Mouse (Mus musculus) liver, embryonic 12.5 days (tissue): ENCODE measurements around the gene Sema6d. TPM values are rescaled to one million over a fixed set of nuclear protein-coding genes. Genes with fewer than 3 reads are reported as not detected.
A peak's percentile ranks its signal among the peaks of the same experiment; 100 is the strongest.

Source experiments
- ATAC-seq: fragments of 200-750 bp; cut with Nextera tagmentation; 2 replicates; pipeline ENCODE4 v1.8.0; 2017; ENCODE audit warnings: moderate number of reproducible peaks, mild to moderate bottlenecking, moderate library complexity
- H3K27ac ChIP-seq: fragments of 300-500 bp; sonication (generic); 2 replicates; pipeline ENCODE4 v1.5.1; 2016; ENCODE audit warnings: mild to moderate bottlenecking
- H3K27me3 ChIP-seq: fragments of 300-500 bp; sonication (generic); replicated peaks from 2 replicates; pipeline ENCODE4 v1.6.1; 2016; ENCODE audit warnings: mild to moderate bottlenecking, moderate library complexity
- H3K36me3 ChIP-seq: fragments of 300-500 bp; sonication (generic); 2 replicates; pipeline ENCODE4 v1.6.1; 2016; ENCODE audit warnings: mild to moderate bottlenecking, moderate library complexity
- H3K4me1 ChIP-seq: fragments of 300-500 bp; sonication (generic); 2 replicates; pipeline ENCODE4 v1.6.1; 2016
- H3K4me2 ChIP-seq: fragments of 300-500 bp; sonication (generic); 2 replicates; pipeline ENCODE4 v1.6.1; 2016; ENCODE audit warnings: mild to moderate bottlenecking, moderate library complexity
- H3K4me3 ChIP-seq: fragments of 300-500 bp; sonication (generic); 2 replicates; pipeline ENCODE4 v1.5.1; 2016; ENCODE audit warnings: mild to moderate bottlenecking, moderate library complexity
- H3K9ac ChIP-seq: fragments of 300-500 bp; sonication (generic); 2 replicates; pipeline ENCODE4 v1.6.1; 2016; ENCODE audit warnings: mild to moderate bottlenecking, moderate library complexity
- H3K9me3 ChIP-seq: fragments of 300-500 bp; sonication (generic); replicated peaks from 2 replicates; pipeline ENCODE4 v1.6.1; 2016; ENCODE audit warnings: mild to moderate bottlenecking, moderate library complexity
- WGBS: fragments of 180-500 bp; shearing (Covaris S2); methylation state at CpG from one replicate; pipeline ENCODE4 v1.1.7; 2016; ENCODE audit not compliant: insufficient replicate concordance; 5-methylcytosine and 5-hydroxymethylcytosine counted together
- polyA plus RNA-seq: library from polyadenylated mRNA; unstranded; fragments of >200 nt; fragmentation: Nextera tagmentation; extraction: Ambion mirVana; gene quantifications from 2 replicates; pipeline ENCODE4 v1.2.1, GENCODE M21; 2016

Gene Sema6d
- polyA plus RNA-seq, 1 experiment from 2014 or later, result 5.9 TPM

DNA sequence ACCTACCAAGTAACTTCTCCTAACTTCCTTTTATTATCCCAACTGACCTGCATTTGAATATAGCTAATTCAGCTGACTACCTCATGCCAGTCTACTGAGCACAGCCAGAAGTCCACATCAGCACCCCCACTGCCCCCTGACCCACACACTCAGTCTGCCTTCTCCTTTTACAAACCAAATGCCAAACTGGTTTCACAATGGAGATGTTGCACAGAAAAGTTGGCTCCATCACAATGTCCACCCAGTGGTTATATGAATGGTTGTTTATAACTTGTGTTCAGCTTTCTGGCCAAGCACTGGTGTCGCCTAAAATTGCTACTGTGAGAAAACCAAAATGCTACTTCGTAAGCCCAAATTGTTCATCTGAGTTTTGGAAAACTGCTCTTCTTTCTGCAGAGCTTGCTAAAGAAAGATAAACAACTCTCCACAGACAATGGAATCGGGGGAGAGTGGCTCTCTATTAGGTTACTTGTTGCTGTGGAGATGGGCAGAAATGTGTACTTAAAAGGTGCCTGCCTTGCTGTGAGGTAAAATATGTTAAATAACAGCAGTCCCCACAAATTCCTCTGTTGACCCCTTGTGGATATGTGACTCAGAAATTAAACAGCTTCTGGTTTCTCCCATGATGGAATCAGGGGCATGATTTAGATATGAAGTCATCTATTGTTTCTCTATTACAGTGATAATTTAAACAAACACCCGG, 154.9 kb downstream of the Sema6d start:
- no peaks in the 10 kb centered on the region for H3K9me3 ChIP-seq
- no peak for ATAC-seq
- H3K36me3 ChIP-seq, result no peaks in the 10 kb centered on the region
- H3K4me2 ChIP-seq, result no peak overlapping the region
- no peaks in the 10 kb centered on the region for H3K27me3 ChIP-seq
- H3K4me3 ChIP-seq, result no peak overlapping the region
- no peaks in the 10 kb centered on the region for H3K4me1 ChIP-seq
- no peak overlapping the region for H3K9ac ChIP-seq
- 55% methylated on average over 4 of the region's 4 CpGs for WGBS
- no peak overlapping the region for H3K27ac ChIP-seq

DNA sequence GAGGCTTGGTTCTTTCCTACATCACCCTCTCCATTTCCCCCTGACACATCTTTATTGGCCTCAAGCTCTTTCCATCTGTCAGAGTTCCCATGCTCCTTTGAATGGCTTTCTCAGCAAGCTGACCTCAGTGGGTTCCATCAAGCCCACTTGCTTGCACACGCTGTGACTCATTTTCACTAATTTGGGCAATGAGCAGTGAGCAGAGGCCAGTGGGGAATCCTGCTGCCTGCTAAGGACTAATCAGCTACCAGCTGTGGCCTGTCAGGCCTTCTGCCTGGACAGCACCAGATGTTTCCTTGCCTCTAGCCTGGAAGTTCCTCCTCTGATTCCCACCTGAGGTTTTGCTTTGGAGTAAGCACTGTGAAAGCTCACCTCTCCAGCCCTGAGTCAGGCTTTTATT, 168.3 kb downstream of the Sema6d start:
- no peak overlapping the region for H3K4me2 ChIP-seq
- no peaks in the 10 kb centered on the region for H3K36me3 ChIP-seq
- 34% methylated on average over 1 of the region's 1 CpGs for WGBS
- H3K9ac ChIP-seq, result no peak overlapping the region
- no peaks in the 10 kb centered on the region for H3K27me3 ChIP-seq
- no peaks in the 10 kb centered on the region for H3K9me3 ChIP-seq
- no peak overlapping the region for H3K27ac ChIP-seq
- no peak overlapping the region for H3K4me3 ChIP-seq
- no peaks in the 10 kb centered on the region for H3K4me1 ChIP-seq
- ATAC-seq, result no peak

DNA sequence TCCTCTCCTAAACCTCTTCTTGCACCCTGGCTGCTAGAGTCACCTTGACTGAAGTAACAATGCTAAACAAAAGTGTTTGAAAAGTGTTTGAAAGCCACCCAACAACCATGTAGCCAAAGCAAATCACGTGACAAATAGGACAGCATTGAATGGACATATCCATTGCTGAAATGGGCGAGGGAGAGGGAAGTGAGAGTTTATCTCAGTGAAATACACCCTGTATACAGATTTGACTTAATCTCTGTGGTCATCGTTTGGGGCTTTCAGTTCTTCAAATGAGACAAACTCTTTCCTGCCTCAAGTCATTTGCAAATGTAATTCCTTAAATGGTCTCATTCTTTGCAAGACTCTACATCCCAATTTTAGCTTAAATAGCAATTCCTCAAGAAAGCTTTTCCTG, 174.5 kb downstream of the Sema6d start:
- no peaks in the 10 kb centered on the region for H3K9me3 ChIP-seq
- no peaks in the 10 kb centered on the region for H3K4me1 ChIP-seq
- WGBS, result 50% methylated on average over 3 of the region's 3 CpGs
- H3K27ac ChIP-seq, result no peak overlapping the region
- H3K4me2 ChIP-seq, result no peak overlapping the region
- no peak overlapping the region for H3K9ac ChIP-seq
- no peaks in the 10 kb centered on the region for H3K36me3 ChIP-seq
- H3K27me3 ChIP-seq, result no peaks in the 10 kb centered on the region
- no peak for ATAC-seq
- H3K4me3 ChIP-seq, result no peak overlapping the region

- Histone ChIP-seq H3K36me3 (no peaks in the 10 kb centered on the region), H3K27me3 (no peaks in the 10 kb centered on the region), H3K4me3 (no peak overlapping the region), H3K9ac (no peak overlapping the region), H3K9me3 (no peaks in the 10 kb centered on the region), H3K27ac (no peak overlapping the region), H3K4me1 (no peaks in the 10 kb centered on the region), H3K4me2 (no peak overlapping the region)
- ATAC-seq, result no peak
- WGBS, result 66% methylated on average over 6 of the region's 6 CpGs
These were observed 181.4 kb downstream of the Sema6d start for GRCm38 (mm10) chr2:124271156-124271555.

DNA sequence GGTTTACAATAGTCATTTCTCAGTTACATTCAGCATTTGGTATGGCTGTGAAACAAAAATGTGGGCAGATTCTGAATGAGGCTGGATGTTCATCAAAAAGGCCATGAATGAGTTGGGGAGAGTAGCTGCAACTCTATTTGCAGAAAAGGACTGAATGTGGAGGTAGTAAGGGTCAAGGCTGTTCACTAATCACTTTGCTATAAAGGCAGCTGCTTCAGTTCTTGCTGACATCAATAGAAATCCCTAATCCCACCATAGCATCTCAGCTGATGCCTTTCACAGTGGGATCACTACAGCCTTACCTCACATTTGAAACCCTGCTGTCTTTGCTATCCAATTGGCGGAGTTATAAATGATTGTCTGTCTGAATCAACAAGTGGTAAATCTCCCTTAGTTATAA, 187.7 kb downstream of the Sema6d start:
- H3K9ac ChIP-seq, result no peak overlapping the region
- no peaks in the 10 kb centered on the region for H3K27me3 ChIP-seq
- H3K4me1 ChIP-seq, result no peaks in the 10 kb centered on the region
- no peak overlapping the region for H3K27ac ChIP-seq
- H3K4me2 ChIP-seq, result no peak overlapping the region
- no peaks in the 10 kb centered on the region for H3K9me3 ChIP-seq
- no peak for ATAC-seq
- H3K36me3 ChIP-seq, result no peaks in the 10 kb centered on the region
- H3K4me3 ChIP-seq, result no peak overlapping the region
- WGBS, result 55% methylated on average over 1 of the region's 1 CpGs

GRCm38 (mm10) chr2:124285109-124285508, 195.3 kb downstream of the Sema6d start:
- ATAC-seq, result no peak
- WGBS, result 63% methylated on average over 2 of the region's 2 CpGs

GRCm38 (mm10) chr2:124289356-124289755, 199.6 kb downstream of the Sema6d start:
- Histone ChIP-seq H3K4me2 (no peak overlapping the region), H3K4me1 (no peaks in the 10 kb centered on the region), H3K27ac (no peak overlapping the region), H3K27me3 (no peaks in the 10 kb centered on the region), H3K36me3 (no peaks in the 10 kb centered on the region), H3K9ac (no peak overlapping the region), H3K9me3 (no peaks in the 10 kb centered on the region), H3K4me3 (no peak overlapping the region)
- WGBS, result 50% methylated on average over 2 of the region's 2 CpGs
- ATAC-seq, result no peak

More at GRCm38 (mm10) chr2:124285109-124285508, 195.3 kb downstream of the Sema6d start:
- Histone ChIP-seq H3K4me2 (no peak overlapping the region), H3K4me3 (no peak overlapping the region), H3K9ac (no peak overlapping the region), H3K4me1 (no peaks in the 10 kb centered on the region), H3K27ac (no peak overlapping the region), H3K27me3 (no peaks in the 10 kb centered on the region), H3K36me3 (no peaks in the 10 kb centered on the region), H3K9me3 (no peaks in the 10 kb centered on the region)

DNA sequence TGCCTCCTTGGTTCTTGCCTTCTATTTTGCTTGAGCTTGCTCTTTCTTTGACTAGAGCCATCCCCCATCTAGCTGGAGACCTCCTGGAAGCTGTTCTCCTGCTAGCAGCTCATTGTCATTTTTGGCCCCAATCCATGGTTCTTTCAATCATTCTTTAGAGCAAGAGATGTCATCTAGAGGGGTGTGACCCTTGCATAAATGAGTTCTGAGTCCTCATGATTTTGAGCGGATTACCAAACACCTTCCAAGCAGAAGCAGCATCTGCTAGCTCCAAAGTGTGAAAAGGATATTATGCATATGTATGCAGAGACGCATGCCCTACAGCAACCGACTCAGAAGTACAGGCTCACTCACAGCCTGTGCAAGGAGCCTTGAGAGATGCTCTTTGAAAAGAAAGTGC, 201.4 kb downstream of the Sema6d start:
- H3K9me3 ChIP-seq, result no peaks in the 10 kb centered on the region
- H3K4me2 ChIP-seq, result no peak overlapping the region
- no peak overlapping the region for H3K4me3 ChIP-seq
- no peak overlapping the region for H3K27ac ChIP-seq
- H3K27me3 ChIP-seq, result no peaks in the 10 kb centered on the region
- H3K4me1 ChIP-seq, result no peaks in the 10 kb centered on the region
- WGBS, result 74% methylated on average over 3 of the region's 3 CpGs
- no peak for ATAC-seq
- no peak overlapping the region for H3K9ac ChIP-seq
- H3K36me3 ChIP-seq, result no peaks in the 10 kb centered on the region

GRCm38 (mm10) chr2:124293601-124294000, 203.8 kb downstream of the Sema6d start:
- H3K27ac ChIP-seq, result no peak overlapping the region
- no peaks in the 10 kb centered on the region for H3K9me3 ChIP-seq
- no peaks in the 10 kb centered on the region for H3K36me3 ChIP-seq
- no peaks in the 10 kb centered on the region for H3K4me1 ChIP-seq
- no peaks in the 10 kb centered on the region for H3K27me3 ChIP-seq
- no peak for ATAC-seq
- WGBS, result 80% methylated on average over 2 of the region's 2 CpGs
- H3K4me3 ChIP-seq, result no peak overlapping the region
- H3K9ac ChIP-seq, result no peak overlapping the region
- no peak overlapping the region for H3K4me2 ChIP-seq

GRCm38 (mm10) chr2:124298351-124298750, 208.6 kb downstream of the Sema6d start:
- Histone ChIP-seq H3K36me3 (no peaks in the 10 kb centered on the region), H3K4me2 (no peak overlapping the region), H3K27ac (no peak overlapping the region), H3K4me3 (no peak overlapping the region), H3K27me3 (no peaks in the 10 kb centered on the region), H3K9ac (no peak overlapping the region), H3K4me1 (no peaks in the 10 kb centered on the region), H3K9me3 (no peaks in the 10 kb centered on the region)
- 63% methylated on average over 5 of the region's 5 CpGs for WGBS
- ATAC-seq, result no peak

DNA sequence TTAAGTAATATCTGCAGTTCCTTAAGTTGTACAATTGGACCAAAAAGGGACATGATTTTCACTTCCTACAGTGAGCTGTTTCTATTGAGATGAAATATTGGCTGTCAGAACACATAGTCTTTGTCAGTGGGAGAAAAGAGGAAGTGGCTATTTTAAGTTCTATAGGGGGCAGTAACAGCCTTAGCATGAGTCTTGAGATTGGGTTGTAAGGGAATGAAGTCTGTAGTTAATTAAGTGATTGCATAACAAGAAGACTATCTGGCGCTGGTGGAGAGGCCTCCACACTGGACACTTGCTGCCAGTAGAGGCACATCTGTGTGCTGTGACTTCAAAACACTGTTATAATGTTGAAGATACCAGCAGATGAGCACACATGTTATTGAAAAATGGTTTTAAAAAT, 209.1 kb downstream of the Sema6d start:
- Histone ChIP-seq H3K9ac (no peak overlapping the region), H3K27ac (no peak overlapping the region), H3K27me3 (no peaks in the 10 kb centered on the region), H3K36me3 (no peaks in the 10 kb centered on the region), H3K4me3 (no peak overlapping the region), H3K9me3 (no peaks in the 10 kb centered on the region), H3K4me1 (no peaks in the 10 kb centered on the region), H3K4me2 (no peak overlapping the region)
- peak; percentile 37; the same call in 1 of the 2 replicates for ATAC-seq
- 36% methylated on average over 1 of the region's 1 CpGs for WGBS

DNA sequence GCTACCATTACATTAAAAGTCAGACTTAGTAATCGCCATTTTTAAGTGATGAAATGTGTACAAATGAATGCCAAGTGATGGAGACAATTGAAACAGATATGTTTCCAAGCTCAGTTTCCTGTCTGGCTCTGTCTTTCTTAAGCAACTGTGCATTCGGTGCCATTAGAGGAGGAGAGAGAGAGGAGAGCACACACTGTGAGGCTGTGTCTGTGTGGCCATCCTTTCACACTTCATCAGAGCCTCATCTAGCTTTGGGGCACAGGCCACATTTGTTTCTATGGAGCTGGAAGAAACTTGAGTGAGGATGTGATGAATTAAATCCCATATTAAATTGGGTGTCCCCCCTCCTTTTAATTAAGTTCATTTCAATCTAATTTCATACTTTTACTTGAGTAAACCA, 218.8 kb downstream of the Sema6d start:
- H3K4me1 ChIP-seq, result no peaks in the 10 kb centered on the region
- no peak overlapping the region for H3K4me2 ChIP-seq
- no peaks in the 10 kb centered on the region for H3K36me3 ChIP-seq
- H3K27me3 ChIP-seq, result no peaks in the 10 kb centered on the region
- WGBS, result 53% methylated on average over 2 of the region's 2 CpGs
- no peak overlapping the region for H3K27ac ChIP-seq
- H3K9me3 ChIP-seq, result no peaks in the 10 kb centered on the region
- H3K4me3 ChIP-seq, result no peak overlapping the region
- H3K9ac ChIP-seq, result no peak overlapping the region
- ATAC-seq, result no peak
